Mouse (Mus musculus) embryonic fibroblast, embryonic 13.5 days (primary cell): ENCODE results near the gene Ttc12. TPM values are rescaled to one million over a fixed set of nuclear protein-coding genes. Genes with fewer than 3 reads are reported as not detected.

Experiments used
- H3K27ac ChIP-seq: 2 replicates; pipeline ENCODE4 v1.5.1; 2012; ENCODE audit warnings: low read length, control low read depth, inconsistent platforms; ENCODE audit not compliant: insufficient read depth
- H3K4me1 ChIP-seq: 2 replicates; pipeline ENCODE4 v1.6.1; 2011; ENCODE audit warnings: low read length; ENCODE audit not compliant: control insufficient read depth, insufficient read depth
- H3K4me3 ChIP-seq: 2 replicates; pipeline ENCODE4 v1.5.1; 2011; ENCODE audit warnings: mild to moderate bottlenecking, control low read depth, low read length; ENCODE audit not compliant: insufficient read depth
- CTCF ChIP-seq: IDR thresholded peaks from 2 replicates; pipeline ENCODE4 v1.5.1; 2011; ENCODE audit warnings: mild to moderate bottlenecking, control low read depth, low read length, moderate library complexity, borderline replicate concordance; ENCODE audit not compliant: insufficient read depth
- POLR2A ChIP-seq: IDR thresholded peaks from 2 replicates; pipeline ENCODE4 v1.6.1; 2011; ENCODE audit warnings: low read depth, mild to moderate bottlenecking, control low read depth, low read length, moderate library complexity
- polyA plus RNA-seq: library from polyadenylated mRNA; stranded (reverse); fragments of >200 nt; gene quantifications from 2 replicates; pipeline ENCODE4 v1.2.4, GENCODE M21; 2011; ENCODE audit warnings: low read depth; ENCODE audit not compliant: missing spikeins, insufficient read length

Gene Ttc12
- polyA plus RNA-seq, 1 experiment, result 9.6 TPM

DNA sequence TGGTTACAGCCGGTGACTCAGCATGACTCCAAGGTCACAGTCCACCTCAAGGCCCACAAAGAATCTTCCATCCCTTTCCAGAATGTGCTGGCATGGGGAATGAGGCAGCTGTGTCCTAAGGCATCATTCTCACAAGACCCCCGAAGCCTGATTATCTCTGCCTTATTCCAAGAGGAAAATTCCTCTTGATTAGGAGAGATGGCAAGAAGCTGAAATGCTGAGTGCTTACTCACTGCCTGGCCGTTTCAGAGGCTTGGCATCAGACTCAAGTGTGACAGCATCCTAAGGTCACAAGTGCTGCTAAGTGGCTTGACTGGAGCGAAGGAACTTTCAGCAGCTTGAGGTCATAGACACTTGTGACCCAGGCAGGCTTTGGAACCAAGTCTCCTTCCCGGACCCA lies 75.4 kb downstream of the Ttc12 start:
- TF ChIP-seq CTCF (no peak), POLR2A (no peak)
- no peak overlapping the region for H3K4me3 ChIP-seq
- H3K27ac ChIP-seq, result no peak overlapping the region
- H3K4me1 ChIP-seq, result no peaks in the 10 kb centered on the region

DNA sequence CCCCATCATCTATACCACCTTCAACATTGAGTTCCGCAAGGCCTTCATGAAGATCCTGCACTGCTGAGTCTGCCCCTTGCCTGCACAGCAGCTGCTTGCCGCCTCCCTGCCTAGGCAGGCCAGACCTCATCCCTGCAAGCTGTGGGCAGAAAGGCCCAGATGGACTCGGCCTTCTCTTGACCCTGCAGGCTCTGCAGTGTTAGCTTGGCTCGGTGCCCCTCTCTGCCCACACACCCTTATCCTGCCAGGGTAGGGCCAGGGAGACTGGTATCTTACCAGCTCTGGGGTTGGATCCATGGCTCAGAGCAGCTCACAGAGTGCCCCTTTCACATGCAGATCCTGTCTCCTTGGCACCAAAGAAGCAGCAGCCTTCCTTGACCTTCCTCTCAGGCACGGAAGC lies 79.0 kb downstream of the Ttc12 start:
- H3K4me3 ChIP-seq, result no peak overlapping the region
- TF ChIP-seq CTCF, result no peak
- no peak for TF ChIP-seq POLR2A

DNA sequence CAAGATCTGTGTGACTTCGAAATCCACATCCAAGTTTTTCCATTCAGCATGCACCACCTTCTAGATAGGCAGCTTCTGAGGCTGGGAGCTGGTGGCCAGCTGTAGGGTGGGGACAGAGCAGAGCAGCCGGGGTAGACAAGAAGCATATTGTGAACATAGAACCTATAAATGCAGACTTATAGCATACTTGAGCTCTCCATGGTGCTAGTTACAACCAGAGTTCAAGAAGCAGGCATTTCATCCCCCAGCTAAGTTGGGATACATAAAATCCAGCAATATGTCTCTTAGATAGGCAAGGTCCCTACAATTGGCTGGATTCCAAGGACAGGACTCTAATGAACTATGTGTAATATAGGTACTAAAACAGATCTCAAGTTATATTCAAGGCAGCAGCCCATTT lies 82.3 kb downstream of the Ttc12 start:
- TF ChIP-seq POLR2A (no peak), CTCF (no peak)
- no peak overlapping the region for H3K4me3 ChIP-seq
- no peaks in the 10 kb centered on the region for H3K4me1 ChIP-seq
- H3K27ac ChIP-seq, result no peak overlapping the region

More for the DNA sequence above, 79.0 kb downstream of the Ttc12 start:
- H3K4me1 ChIP-seq, result no peaks in the 10 kb centered on the region
- no peak overlapping the region for H3K27ac ChIP-seq

DNA sequence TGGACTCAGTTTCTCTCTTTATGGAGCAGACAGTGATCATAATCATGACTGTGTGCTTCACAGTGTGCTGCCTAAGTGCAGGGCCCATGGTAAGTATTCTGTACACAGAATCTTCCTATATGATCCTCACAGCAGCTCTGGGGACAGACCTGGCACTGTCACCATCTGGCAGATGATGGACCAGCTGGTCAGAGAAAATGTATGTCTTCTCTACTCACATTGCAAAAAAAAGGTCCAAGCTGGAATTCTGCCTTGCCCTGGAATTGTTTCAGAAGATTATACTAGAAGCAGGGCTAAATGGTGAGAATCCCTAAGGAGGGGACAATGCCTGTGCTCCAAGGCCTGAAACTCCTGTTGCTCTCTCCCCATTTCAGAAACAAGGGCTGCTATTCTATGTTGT lies 90.0 kb downstream of the Ttc12 start:
- no peak overlapping the region for H3K27ac ChIP-seq
- TF ChIP-seq CTCF (no peak), POLR2A (no peak)

DNA sequence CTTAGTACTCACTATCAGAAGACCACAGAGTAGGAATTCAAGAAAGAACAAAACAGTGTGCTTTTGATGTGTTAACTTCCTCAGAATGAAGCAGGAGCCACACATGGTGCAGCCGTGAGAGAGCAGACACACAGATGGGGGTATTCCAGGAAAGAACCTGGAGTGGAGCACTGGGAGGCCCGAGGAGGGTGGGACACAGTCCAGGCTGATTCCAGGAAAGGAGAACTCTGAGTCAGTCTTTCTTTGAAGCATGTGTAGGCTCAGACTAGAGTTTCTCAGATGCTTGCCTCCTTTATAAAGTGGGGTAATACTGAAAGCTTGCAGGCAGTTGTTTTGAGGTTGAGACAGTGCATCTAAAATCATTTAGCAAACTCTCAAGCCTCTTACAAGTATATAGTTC lies 93.8 kb downstream of the Ttc12 start:
- Histone ChIP-seq H3K4me1 (no peaks in the 10 kb centered on the region), H3K4me3 (no peak overlapping the region), H3K27ac (no peak overlapping the region)
- TF ChIP-seq POLR2A, result no peak
- no peak for TF ChIP-seq CTCF

More for the DNA sequence above, 90.0 kb downstream of the Ttc12 start:
- no peak overlapping the region for H3K4me3 ChIP-seq
- H3K4me1 ChIP-seq, result no peaks in the 10 kb centered on the region

Other genes starting within 250 kb of the Ttc12 start
- not detected in 2 replicates for gene Gm4894, start 235.7 kb downstream of the Ttc12 start, polyA plus RNA-seq
- not detected in 2 replicates for gene Drd2, start 145.6 kb downstream of the Ttc12 start, polyA plus RNA-seq
- 0.19 and 0.37 TPM in 2 replicates for gene Ankk1, start 59.2 kb downstream of the Ttc12 start, polyA plus RNA-seq